Mouse (Mus musculus): ENCODE measurements around the gene Rap1a.
A peak's percentile ranks its signal among the peaks of the same experiment; 100 is the strongest.

The Rap1a gene

GRCm38 (mm10) chr3:105801191-105802166 is at the start of gene Rap1a:
TSS of gene Rap1a (minus strand) at chr3:105801336.
- DNase-seq = peak; percentile 71 to 72

- DNase-seq = no peak
These were observed 45.3 kb upstream of the Rap1a start for GRCm38 (mm10) chr3:105846294-105847069.

- no peak for DNase-seq
These were observed 38.7 kb upstream of the Rap1a start for GRCm38 (mm10) chr3:105839836-105840235.

- no peak for DNase-seq
These were observed 37.5 kb upstream of the Rap1a start for GRCm38 (mm10) chr3:105838655-105839054.

GRCm38 (mm10) chr3:105836883-105837282 is 35.7 kb upstream of the Rap1a start:
- DNase-seq = no peak

GRCm38 (mm10) chr3:105835875-105836274 is 34.7 kb upstream of the Rap1a start:
- no peak for DNase-seq

GRCm38 (mm10) chr3:105831584-105831983 is 30.4 kb upstream of the Rap1a start:
- DNase-seq = no peak

- DNase-seq = no peak
These were observed 24.5 kb upstream of the Rap1a start for GRCm38 (mm10) chr3:105825501-105826161.

GRCm38 (mm10) chr3:105824704-105825103 is 23.6 kb upstream of the Rap1a start:
- DNase-seq = no peak

GRCm38 (mm10) chr3:105824103-105824502 is 23.0 kb upstream of the Rap1a start:
- DNase-seq = no peak

GRCm38 (mm10) chr3:105823609-105824008 is 22.5 kb upstream of the Rap1a start:
- no peak for DNase-seq

- DNase-seq = no peak
These were observed 20.4 kb upstream of the Rap1a start for GRCm38 (mm10) chr3:105821504-105821903.

GRCm38 (mm10) chr3:105820272-105820671 is 19.1 kb upstream of the Rap1a start:
- no peak for DNase-seq

GRCm38 (mm10) chr3:105818130-105819004 is 17.2 kb upstream of the Rap1a start:
- peak in 1 of 2 experiments; percentile 17 for DNase-seq

GRCm38 (mm10) chr3:105816089-105816488 is 15.0 kb upstream of the Rap1a start:
- DNase-seq = no peak

GRCm38 (mm10) chr3:105815236-105815904 is 14.2 kb upstream of the Rap1a start:
- peak; percentile 70 to 80 for DNase-seq

GRCm38 (mm10) chr3:105811146-105811545 is 10.0 kb upstream of the Rap1a start:
- DNase-seq = no peak

- DNase-seq = no peak
These were observed 7.3 kb upstream of the Rap1a start for GRCm38 (mm10) chr3:105808179-105809037.

GRCm38 (mm10) chr3:105807672-105808071 is 6.5 kb upstream of the Rap1a start:
- no peak for DNase-seq

GRCm38 (mm10) chr3:105806519-105807249 is 5.5 kb upstream of the Rap1a start:
- DNase-seq = no peak

All from thymus, adult 18-20 months (tissue).